ENCODE assay signal across 25 mouse cellular contexts in genomic region chr7:93902770-93903169, GRCm38 (mm10).
"Had no signal": no experiment of that assay in that cellular context is flagged by ENCODE, and none has a peak within 500 bp of the region (broad histone marks: within the 10 kb centered on the region; RNA-seq: fewer than 3 reads in every experiment).

No protein-coding gene starts in this region.

- H3K36me3 ChIP-seq: heart, embryonic 10.5 days; heart, embryonic 12.5 days; hindbrain, embryonic 10.5 days; hindbrain, embryonic 12.5 days; hindbrain, embryonic 15.5 days; limb, embryonic 13.5 days; limb, embryonic 15.5 days; liver, embryonic 12.5 days had no signal

- H3K4me1 ChIP-seq: heart, embryonic 10.5 days; heart, embryonic 12.5 days; hindbrain, embryonic 10.5 days; hindbrain, embryonic 12.5 days; hindbrain, embryonic 15.5 days; limb, embryonic 13.5 days; limb, embryonic 15.5 days; liver, embryonic 12.5 days had no signal

- H3K9me3 ChIP-seq: heart, embryonic 10.5 days; heart, embryonic 12.5 days; hindbrain, embryonic 10.5 days; hindbrain, embryonic 12.5 days; hindbrain, embryonic 15.5 days; limb, embryonic 13.5 days; limb, embryonic 15.5 days; liver, embryonic 12.5 days had no signal

- H3K4me3 ChIP-seq: gastrocnemius, adult 2 months; heart, embryonic 10.5 days; heart, embryonic 12.5 days; hindbrain, embryonic 10.5 days; hindbrain, embryonic 12.5 days; hindbrain, embryonic 15.5 days; limb, embryonic 13.5 days; limb, embryonic 15.5 days; liver, embryonic 12.5 days had no signal

- ATAC-seq: hindbrain, postnatal 0 days; intestine, embryonic 16.5 days; liver, embryonic 12.5 days had no signal

- H3K27me3 ChIP-seq: heart, embryonic 12.5 days; hindbrain, embryonic 12.5 days; hindbrain, embryonic 15.5 days; limb, embryonic 13.5 days; limb, embryonic 15.5 days; liver, embryonic 12.5 days had no signal

- H3K4me2 ChIP-seq: heart, embryonic 12.5 days; hindbrain, embryonic 12.5 days; hindbrain, embryonic 15.5 days; limb, embryonic 13.5 days; limb, embryonic 15.5 days; liver, embryonic 12.5 days had no signal

- DNase-seq: gastrocnemius, adult 2 months; gastrocnemius, postnatal 10 days; gastrocnemius, postnatal 25 days; heart, adult 18-20 months; heart, postnatal 10 days; heart, postnatal 4 days; kidney, adult 11 months; kidney, adult 2 months; kidney, adult 9 months; kidney, postnatal 14 days; kidney, postnatal 36 days; layer of hippocampus, adult 9-11 months; layer of hippocampus, postnatal 36 days; left cerebral cortex, postnatal 4 days had no signal

- H3K27ac ChIP-seq: gastrocnemius, adult 2 months; heart, embryonic 10.5 days; hindbrain, embryonic 10.5 days; hindbrain, embryonic 12.5 days; hindbrain, embryonic 15.5 days; hindbrain, postnatal 0 days; limb, embryonic 13.5 days; limb, embryonic 15.5 days; liver, embryonic 12.5 days; liver, embryonic 14.5 days had no signal

- H3K9ac ChIP-seq: heart, embryonic 12.5 days; hindbrain, embryonic 12.5 days; hindbrain, embryonic 15.5 days; limb, embryonic 13.5 days; limb, embryonic 15.5 days; liver, embryonic 12.5 days; liver, embryonic 14.5 days had no signal
